24 mouse cellular contexts compared by ENCODE assay signal in the genomic region with DNA sequence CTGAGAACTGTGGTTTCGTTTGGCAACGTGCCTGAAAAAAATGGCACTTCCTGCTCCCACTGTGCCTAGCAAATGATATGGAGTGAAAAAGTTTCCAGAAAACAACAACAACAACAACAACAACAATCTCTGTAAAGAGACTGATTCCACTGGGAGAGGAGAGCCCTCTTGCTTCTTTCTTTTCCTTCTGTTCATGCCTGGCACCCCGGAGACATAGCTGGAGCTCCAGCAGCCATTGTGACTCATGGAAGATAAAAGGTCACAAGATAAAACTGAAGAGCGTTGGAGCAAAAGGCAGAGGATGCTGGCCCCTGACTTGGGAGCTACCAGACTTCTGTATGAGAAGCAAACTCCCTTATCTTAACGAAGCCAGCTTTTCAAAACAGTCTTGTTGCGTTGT.
"Had no signal": no experiment of that assay in that cellular context is flagged by ENCODE, and none has a peak within 500 bp of the region (broad histone marks: within the 10 kb centered on the region; RNA-seq: fewer than 3 reads in every experiment).

No protein-coding gene starts in this region.

- H3K4me3 ChIP-seq: gastrocnemius, adult 2 months; heart, adult 2 months; heart, embryonic 13.5 days; heart, embryonic 15.5 days; hindbrain, embryonic 13.5 days; hindbrain, embryonic 15.5 days; kidney, embryonic 15.5 days; limb, embryonic 13.5 days; limb, embryonic 15.5 days; liver, embryonic 12.5 days had no signal

- H3K9me3 ChIP-seq: heart, embryonic 13.5 days; heart, embryonic 15.5 days; hindbrain, embryonic 13.5 days; hindbrain, embryonic 15.5 days; kidney, embryonic 15.5 days; limb, embryonic 13.5 days; limb, embryonic 15.5 days; liver, embryonic 12.5 days had no signal

- DNase-seq: gastrocnemius, adult 2 months; gastrocnemius, postnatal 10 days; gastrocnemius, postnatal 25 days; heart, adult 2 months; heart, postnatal 14 days; heart, postnatal 36 days; kidney, adult 11 months; kidney, adult 2 months; kidney, adult 9 months; kidney, postnatal 14 days; kidney, postnatal 36 days; layer of hippocampus, postnatal 36 days; left cerebral cortex, postnatal 4 days had no signal

- H3K4me1 ChIP-seq: heart, embryonic 15.5 days; liver, embryonic 12.5 days had no signal

- H3K36me3 ChIP-seq: heart, embryonic 13.5 days; heart, embryonic 15.5 days; hindbrain, embryonic 13.5 days; hindbrain, embryonic 15.5 days; kidney, embryonic 15.5 days; limb, embryonic 13.5 days; limb, embryonic 15.5 days; liver, embryonic 12.5 days had no signal

- H3K27ac ChIP-seq: gastrocnemius, adult 2 months; heart, adult 2 months; heart, embryonic 13.5 days; heart, embryonic 15.5 days; hindbrain, embryonic 13.5 days; hindbrain, embryonic 15.5 days; hindbrain, postnatal 0 days; kidney, embryonic 15.5 days; kidney, postnatal 0 days; limb, embryonic 13.5 days; limb, embryonic 15.5 days; liver, embryonic 12.5 days; liver, embryonic 14.5 days had no signal

- H3K9ac ChIP-seq: heart, embryonic 13.5 days; heart, embryonic 15.5 days; hindbrain, embryonic 13.5 days; hindbrain, embryonic 15.5 days; kidney, embryonic 15.5 days; limb, embryonic 13.5 days; limb, embryonic 15.5 days; liver, embryonic 12.5 days; liver, embryonic 14.5 days had no signal
